Mouse (Mus musculus): Measurements from ENCODE around the gene Fam32a.

Gene Fam32a

GRCm38 (mm10) chr8:72240951-72241350 is 21.4 kb downstream of the Fam32a start:
- peak; percentile 18 for DNase-seq

DNA sequence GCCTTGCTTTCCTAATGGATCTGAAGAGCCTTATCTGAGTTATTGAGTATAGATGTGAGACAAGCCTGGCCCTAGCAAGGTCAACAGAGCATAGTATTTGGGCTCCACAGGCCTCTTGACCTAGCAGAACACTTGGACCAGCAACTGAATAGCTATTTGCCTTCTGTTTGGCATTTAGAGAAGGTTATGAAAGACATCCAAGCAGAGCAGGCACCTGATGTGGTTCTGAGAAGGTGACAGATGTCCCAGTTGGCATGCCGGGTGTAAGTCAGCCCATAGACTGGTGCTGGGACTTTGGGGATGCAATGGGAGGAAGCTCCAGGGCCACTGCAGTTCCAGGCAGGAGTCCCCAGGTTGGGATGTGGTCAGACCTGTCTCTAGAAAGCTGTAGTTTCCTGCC is 22.7 kb downstream of the Fam32a start:
- no peak for DNase-seq

DNA sequence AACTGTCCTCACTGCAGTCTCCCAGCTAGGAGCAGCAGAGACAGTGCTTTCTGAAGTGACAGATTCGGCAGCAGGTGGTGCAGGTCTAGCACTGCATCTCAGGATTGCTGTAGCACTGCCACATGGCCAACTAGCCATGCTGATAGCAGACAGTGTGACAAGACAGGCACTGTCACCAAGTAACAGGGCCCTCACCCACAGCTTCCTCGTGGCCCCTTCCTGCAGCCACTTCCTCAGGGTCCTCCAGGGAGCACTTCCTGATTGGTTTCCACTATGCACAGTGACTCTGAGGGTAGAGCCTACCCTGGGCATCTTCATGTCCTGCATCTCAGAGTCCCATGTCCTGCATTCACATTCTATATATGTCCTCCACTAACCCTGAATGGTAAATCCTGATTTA is 25.1 kb downstream of the Fam32a start:
- no peak for DNase-seq

GRCm38 (mm10) chr8:72257171-72257901 is 37.8 kb downstream of the Fam32a start:
- DNase-seq = peak in 1 of 2 experiments; percentile 21

DNA sequence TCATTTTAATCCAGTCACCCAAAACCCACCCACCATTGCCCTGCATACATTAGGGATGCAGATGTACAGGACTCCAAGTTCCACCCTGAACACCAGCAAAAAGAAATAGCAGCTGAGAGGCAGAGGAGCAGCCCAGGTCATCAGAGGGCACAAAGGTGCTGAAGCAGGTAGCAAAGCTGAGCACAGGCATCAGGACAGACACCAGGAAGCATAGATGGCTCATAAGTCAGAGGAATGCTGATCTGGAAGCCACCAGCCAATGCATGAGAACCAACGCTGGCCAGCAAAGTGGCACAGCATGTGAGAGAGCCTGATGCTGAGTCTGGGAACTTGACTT is 38.3 kb downstream of the Fam32a start:
- DNase-seq = no peak

GRCm38 (mm10) chr8:72259862-72260261 is 40.3 kb downstream of the Fam32a start:
- DNase-seq = no peak

DNA sequence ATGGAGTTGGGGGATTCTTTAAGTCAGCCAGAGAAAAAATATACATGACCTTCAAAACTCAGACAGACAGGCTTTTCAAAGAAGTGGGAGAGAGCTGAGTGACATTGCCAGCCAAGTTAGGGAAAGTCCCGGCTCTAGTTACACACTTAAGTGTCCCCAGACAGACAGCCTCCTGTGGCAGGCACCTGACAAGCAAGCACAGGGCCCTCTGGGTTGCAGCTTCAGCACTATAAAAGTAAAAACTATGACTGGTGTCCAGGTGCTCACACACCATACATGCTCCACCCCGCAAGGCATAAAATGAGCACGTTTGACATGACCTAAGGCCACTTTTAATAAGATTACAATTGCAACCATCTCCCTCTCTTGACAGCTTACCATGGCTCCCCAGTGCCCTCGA is 41.1 kb downstream of the Fam32a start:
- DNase-seq = no peak

- DNase-seq = peak in 1 of 2 experiments; percentile 29
Observed at GRCm38 (mm10) chr8:72261019-72261418, 41.5 kb downstream of the Fam32a start.

- no peak for DNase-seq
Observed at GRCm38 (mm10) chr8:72261431-72261830, 41.9 kb downstream of the Fam32a start.

- peak; percentile 20 to 26 for DNase-seq
Observed at GRCm38 (mm10) chr8:72261872-72262271, 42.3 kb downstream of the Fam32a start.

DNA sequence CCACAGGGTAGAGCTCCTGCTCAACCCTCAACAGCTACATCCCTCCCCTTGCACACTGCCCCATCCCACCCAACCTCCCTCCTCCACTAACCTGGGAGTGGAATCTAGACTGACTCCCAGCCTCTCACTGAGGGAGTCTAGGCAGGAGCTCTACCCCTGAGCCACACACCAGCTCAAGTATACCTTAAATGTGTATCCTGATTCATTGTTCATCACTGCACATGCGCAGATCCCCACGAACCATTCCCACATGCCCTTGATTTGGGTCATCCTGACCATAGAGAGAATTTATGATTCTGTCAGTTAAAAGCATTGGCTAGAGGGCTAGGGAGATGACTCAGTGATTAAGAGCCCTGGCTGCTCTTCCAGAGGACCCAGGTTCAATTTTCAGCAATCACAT is 43.2 kb downstream of the Fam32a start:
- DNase-seq = no peak

- no peak for DNase-seq
Observed at GRCm38 (mm10) chr8:72263451-72263850, 43.9 kb downstream of the Fam32a start.

- no peak for DNase-seq
Observed at GRCm38 (mm10) chr8:72265342-72265741, 45.8 kb downstream of the Fam32a start.

- DNase-seq = no peak
Observed at GRCm38 (mm10) chr8:72266671-72267070, 47.1 kb downstream of the Fam32a start.

DNA sequence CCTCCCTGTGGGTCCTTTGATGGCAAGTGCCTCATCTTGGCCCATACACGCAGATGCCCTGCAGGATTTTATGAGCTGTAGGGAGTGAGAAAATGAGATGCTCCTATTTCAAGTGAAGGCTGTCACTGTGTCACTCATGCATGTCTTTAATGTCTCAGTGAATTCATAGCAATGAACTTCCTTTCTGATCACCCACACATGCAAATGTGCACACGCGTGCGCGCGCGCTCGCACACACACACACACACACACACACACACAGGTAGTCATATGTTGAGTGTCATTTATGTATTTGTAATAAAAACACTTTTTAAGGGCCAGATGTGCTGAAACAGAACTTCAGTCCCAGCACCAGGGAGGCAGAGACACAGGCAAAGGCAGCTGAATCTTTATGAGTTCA is 47.6 kb downstream of the Fam32a start:
- DNase-seq = no peak

GRCm38 (mm10) chr8:72268356-72268755 is 48.8 kb downstream of the Fam32a start:
- no peak for DNase-seq

- DNase-seq = no peak
Observed at GRCm38 (mm10) chr8:72270606-72271005, 51.1 kb downstream of the Fam32a start.

- DNase-seq = no peak
Observed at GRCm38 (mm10) chr8:72271051-72271660, 51.6 kb downstream of the Fam32a start.

DNA sequence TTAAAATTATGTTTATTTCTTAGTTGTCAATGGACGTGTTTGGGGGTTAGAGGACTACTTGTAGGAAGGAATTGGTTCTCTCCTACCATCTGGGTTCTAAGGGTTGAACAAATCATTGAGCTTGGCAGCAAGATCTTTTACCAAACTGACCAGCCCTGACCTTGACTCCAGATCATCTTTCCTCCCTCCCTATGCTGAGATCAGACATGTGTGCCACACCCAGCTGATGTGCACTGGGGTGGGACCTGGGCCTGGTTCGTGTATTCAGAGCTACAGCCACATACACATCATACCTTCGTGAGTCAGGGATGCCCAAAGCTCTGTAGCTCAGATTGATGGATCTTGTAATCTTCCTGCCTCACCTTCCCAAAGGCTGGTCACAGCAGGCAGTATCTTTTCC is 52.2 kb downstream of the Fam32a start:
- DNase-seq = no peak

DNA sequence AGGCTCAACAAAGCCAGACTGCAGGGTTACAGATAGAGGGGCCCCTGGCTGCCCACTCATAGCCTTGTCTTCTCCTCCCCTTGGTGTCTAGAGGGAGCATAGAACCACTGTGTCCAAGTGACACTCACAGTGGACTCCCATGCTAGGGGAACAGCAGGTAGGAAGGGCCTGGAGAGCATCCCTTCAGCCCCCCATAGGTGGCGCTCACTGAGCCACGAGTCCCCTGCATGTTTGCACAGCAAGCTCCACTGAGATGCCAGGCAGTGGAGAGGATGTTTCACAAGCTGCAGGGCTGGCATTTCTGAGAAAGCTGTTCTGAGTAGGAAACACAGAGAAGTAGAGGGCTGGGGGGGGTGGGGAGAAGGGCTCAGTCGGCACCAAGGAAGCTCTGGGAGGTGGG is 52.8 kb downstream of the Fam32a start:
- DNase-seq = peak; percentile 15 to 22

DNA sequence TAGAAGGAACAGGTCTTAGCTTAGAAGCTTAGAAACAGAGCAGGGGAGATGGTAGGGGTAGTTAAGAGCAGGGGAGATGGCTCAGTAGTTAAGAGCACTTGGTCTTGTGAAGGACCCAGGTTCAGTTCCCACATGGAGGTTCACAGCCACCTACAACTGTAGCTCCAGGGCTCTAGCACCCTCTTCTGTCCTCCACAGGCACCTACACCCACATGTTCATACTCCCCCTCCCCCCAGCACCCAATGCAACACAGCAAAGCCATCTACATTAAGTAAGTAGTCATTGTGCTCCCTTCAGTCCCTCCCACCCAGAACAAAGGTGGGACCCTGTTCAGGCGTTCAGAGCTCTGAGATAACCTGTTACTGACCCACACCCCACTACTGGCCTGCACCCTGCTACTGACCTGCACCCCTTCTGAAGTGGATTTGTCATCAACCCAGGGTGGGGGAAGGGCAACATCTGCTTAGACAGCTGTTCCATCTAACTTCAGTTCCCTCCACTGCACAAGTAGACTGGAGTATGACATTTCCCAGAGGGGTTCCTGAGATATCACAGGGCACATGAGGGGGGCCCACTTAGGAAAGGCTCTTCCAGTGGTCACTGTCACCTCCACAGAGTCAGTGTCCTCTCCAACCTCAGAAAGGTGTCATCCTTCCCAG is 53.7 kb downstream of the Fam32a start:
- DNase-seq = no peak

GRCm38 (mm10) chr8:72273807-72274206 is 54.3 kb downstream of the Fam32a start:
- DNase-seq = no peak

All from cerebellum, postnatal 36 days (tissue).